Mouse (Mus musculus) neutrophil, adult 65 days (primary cell): ENCODE results near the gene Med8. TPM values are rescaled to one million over a fixed set of nuclear protein-coding genes. Genes with fewer than 3 reads are reported as not detected.

ENCODE experiments used
- total RNA-seq: library from RNA; stranded (reverse); gene quantifications from 2 replicates; pipeline ENCODE4 v1.2.4, GENCODE M21; 2023

The Med8 gene
- total RNA-seq, result 59.6 and 78.4 TPM in 2 replicates

DNA sequence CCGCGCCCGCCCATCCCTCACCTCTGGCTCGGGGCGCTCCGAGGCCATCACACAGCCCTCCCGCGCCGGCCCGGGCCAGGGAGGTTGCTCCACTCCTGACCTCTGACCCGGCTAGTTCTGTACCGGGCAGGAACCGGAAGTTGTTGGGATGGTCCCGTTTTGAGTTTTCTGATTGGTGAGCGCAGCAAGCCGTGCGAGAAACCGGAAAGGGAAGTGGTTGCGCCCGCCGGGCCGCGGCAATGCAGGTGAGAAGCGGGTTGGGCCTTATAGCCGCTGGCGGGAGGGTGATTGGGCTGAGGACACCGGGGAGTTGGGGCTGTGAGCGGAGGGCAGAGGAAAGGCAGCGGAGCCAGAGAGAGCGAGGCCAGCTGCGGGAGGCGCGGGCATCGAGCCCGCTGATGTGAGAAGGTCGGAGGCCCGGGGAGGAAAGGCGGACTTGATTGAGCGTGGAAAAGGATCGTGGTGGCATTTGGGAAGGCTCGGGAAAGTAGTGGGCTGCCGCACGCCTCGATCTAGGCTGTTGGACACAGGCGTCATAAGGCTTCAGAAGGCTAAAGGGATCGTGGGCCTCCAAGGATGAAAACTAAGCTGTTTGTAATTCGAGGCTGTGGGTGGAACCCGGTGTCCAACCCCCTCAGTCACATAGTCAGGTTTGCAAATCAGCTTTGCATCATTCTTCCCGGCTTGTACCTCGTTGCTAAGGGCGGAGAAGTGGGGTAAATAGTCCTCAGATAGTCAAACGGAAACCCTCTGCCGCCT lies at the start of gene Med8, which contains the start of gene Szt2:
Gene Med8 (plus strand): TSS at position 196 of the 759 bp plus-strand sequence.
Gene Szt2 (minus strand): TSS at position 132 of the 759 bp plus-strand sequence.

GRCm38 (mm10) chr4:118427768-118428451 lies 18.8 kb downstream of the Med8 start, which contains the start of gene Elovl1:
Gene Elovl1, plus strand, starts transcription at chr4:118428093.

DNA sequence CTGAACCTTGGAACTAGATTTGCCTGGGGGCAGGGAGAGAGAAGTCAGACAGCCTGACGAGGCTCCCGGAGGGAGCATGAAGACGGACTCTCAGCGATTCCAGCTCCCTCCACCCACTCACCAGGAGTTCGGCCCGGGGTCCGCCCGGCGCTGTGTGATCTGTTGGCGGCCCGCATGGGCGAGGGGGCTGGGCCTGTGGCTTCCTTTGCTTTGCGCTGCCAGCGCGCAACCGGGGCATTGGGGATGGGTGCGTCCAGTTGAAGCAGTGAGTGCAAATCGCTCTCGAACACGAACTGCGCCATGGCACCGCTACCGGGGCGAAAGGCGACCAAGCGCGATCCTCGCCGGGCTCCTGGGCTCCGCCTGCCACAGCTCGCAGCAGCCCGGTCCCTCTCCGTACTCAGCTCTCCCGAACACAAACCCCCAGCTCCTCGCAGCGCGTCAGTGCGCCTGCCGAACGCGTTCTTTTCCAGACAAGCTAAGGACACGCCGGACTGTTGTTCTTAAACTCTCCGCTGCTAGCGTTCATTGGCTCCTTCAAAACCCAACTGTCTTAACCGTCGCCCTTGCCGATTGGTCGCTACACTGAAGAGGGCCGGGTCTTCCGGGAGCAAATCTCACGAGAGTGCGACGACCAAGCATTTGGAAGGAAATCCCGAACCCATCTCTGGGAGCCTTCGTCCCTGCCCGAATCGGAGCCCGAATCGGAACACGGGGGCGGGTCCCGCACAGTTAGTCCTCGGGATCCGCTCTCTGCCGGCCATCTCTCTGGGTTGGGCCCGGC lies 27.9 kb downstream of the Med8 start, which contains the start of gene Cdc20:
Gene Cdc20 (minus strand): TSS at position 533 of the 784 bp plus-strand sequence.

GRCm38 (mm10) chr4:118457345-118457975 lies 48.3 kb downstream of the Med8 start, which contains the start of gene Mpl:
Gene Mpl, minus strand, starts transcription at chr4:118457513.

Other genes starting within 250 kb of the Med8 start
- 52.8 and 61.5 TPM in 2 replicates for gene Kdm4a, start 229.3 kb upstream of the Med8 start, total RNA-seq
- not detected in 2 replicates for gene Ptprf, start 117.9 kb upstream of the Med8 start, total RNA-seq
- 47.4 and 66.0 TPM in 2 replicates for gene Szt2, start 64 bp upstream of the Med8 start, total RNA-seq
- 92.8 and 98.4 TPM in 2 replicates for gene Elovl1, start 18.8 kb downstream of the Med8 start, total RNA-seq
- 50.4 and 51.5 TPM in 2 replicates for gene Cdc20, start 28.0 kb downstream of the Med8 start, total RNA-seq
- 0.29 and 1.4 TPM in 2 replicates for gene Mpl, start 48.2 kb downstream of the Med8 start, total RNA-seq
- 2.7 and 3.6 TPM in 2 replicates for gene Tie1, start 80.7 kb downstream of the Med8 start, total RNA-seq
- gene 2610528J11Rik, start 117.7 kb downstream of the Med8 start, total RNA-seq, result not detected in 2 replicates
- gene Tmem125, start 134.7 kb downstream of the Med8 start, total RNA-seq, result not detected in 2 replicates
- 2.0 and 2.6 TPM in 2 replicates for gene Cfap57, start 211.4 kb downstream of the Med8 start, total RNA-seq
- 38.9 and 53.0 TPM in 2 replicates for gene Ebna1bp2, start 211.5 kb downstream of the Med8 start, total RNA-seq
- not detected in 2 replicates for gene Olfr62, start 249.6 kb downstream of the Med8 start, total RNA-seq